Mouse (Mus musculus): Measurements from ENCODE around the gene Tmem80.

DNA sequence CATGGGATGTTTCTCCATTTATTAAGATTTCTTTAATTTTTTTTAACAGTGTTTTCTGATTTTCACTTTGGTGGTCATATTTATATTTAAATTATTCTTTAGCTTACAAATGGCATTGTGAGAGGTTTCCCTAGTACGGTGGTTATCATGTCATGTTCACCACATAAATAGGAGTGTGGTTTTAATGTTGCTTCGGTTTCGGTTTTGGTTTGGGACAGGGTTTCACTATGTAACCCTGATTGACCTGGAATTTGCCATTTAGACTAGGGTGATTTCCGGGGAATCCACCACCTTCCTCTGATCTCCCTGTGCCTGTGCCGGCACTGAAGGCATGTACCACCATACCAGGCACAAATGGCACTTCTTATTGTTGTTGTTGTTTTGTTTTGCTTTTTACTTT is 17.2 kb downstream of the Tmem80 start:
- TF ChIP-seq CTCF (IDR thresholded peaks at IDR 0.05; ENCODE audit: borderline replicate concordance, insufficient read depth, low read length) (no peak), POLR2A (IDR thresholded peaks at IDR 0.05; ENCODE audit: low read depth, low read length) (no peak)
